Mouse (Mus musculus) erythroblast, embryonic 14.5 days (primary cell): ENCODE measurements around the gene Calcoco1.

Source experiments
- GATA1 ChIP-seq: IDR thresholded peaks from 2 replicates; pipeline ENCODE4 v1.6.1; 2012; ENCODE audit warnings: low read length, inconsistent platforms, mixed read lengths
- TAL1 ChIP-seq: IDR thresholded peaks from 3 replicates; pipeline ENCODE4 v1.6.1; 2012; ENCODE audit warnings: low read length, inconsistent platforms, mixed read lengths

DNA sequence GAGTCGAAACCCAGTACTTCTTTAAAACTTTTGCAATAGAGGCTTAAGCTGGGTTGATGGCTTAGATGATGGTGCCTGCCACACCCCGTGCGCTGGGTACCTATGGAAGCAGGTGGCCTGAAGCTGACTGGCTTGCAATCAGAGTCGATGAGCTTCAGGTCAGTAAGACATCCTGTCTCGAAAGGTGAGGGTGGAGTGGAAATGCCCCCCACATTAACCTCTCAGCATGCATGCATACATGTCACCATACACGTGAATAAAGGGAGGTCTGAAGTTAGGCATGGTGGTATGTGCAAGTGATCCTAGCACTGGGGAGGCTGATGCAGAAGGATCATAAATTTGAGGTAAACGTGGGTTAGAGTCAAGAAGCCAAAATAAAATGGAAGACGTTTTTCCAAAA lies 52.4 kb downstream of the Calcoco1 start:
- TF ChIP-seq GATA1 (no peak), TAL1 (no peak)
